Mouse (Mus musculus): ENCODE results near the gene Trem1. TPM values are rescaled to one million over a fixed set of nuclear protein-coding genes. Genes with fewer than 3 reads are reported as not detected.

Gene Trem1
- polyA plus RNA-seq, 1 experiment = 11.7 TPM

- WGBS = 40% methylated on average over 5 of the region's 5 CpGs
- H3K27ac ChIP-seq (ENCODE audit: control insufficient read depth, insufficient read depth, low read depth, low read length, poor library complexity) = no peak overlapping the region
- H3K4me3 ChIP-seq (replicated peaks; ENCODE audit: control insufficient read depth, low read depth, low read length) = no peak overlapping the region
- H3K4me1 ChIP-seq (ENCODE audit: control insufficient read depth, insufficient read depth, low read length) = peaks cover 11% of the 10 kb centered on the region
- TF ChIP-seq CTCF (IDR thresholded peaks at IDR 0.05; ENCODE audit: control insufficient read depth, insufficient read depth, low read length) (no peak), POLR2A (IDR thresholded peaks at IDR 0.05; ENCODE audit: borderline replicate concordance, control insufficient read depth, low read depth, low read length) (no peak)
Measured at GRCm38 (mm10) chr17:48234550-48234949, 2.0 kb downstream of the Trem1 start.

- H3K4me3 ChIP-seq (replicated peaks; ENCODE audit: control insufficient read depth, low read depth, low read length) = no peak overlapping the region
- 61% methylated on average over 4 of the region's 4 CpGs for WGBS
Measured at GRCm38 (mm10) chr17:48235773-48236370, 3.3 kb downstream of the Trem1 start.

GRCm38 (mm10) chr17:48237621-48238020 lies 5.1 kb downstream of the Trem1 start:
- peaks cover 8% of the 10 kb centered on the region for H3K4me1 ChIP-seq (ENCODE audit: control insufficient read depth, insufficient read depth, low read length)
- no peak overlapping the region for H3K27ac ChIP-seq (ENCODE audit: control insufficient read depth, insufficient read depth, low read depth, low read length, poor library complexity)
- 86% methylated on average over 8 of the region's 8 CpGs for WGBS
- no peak for TF ChIP-seq CTCF (IDR thresholded peaks at IDR 0.05; ENCODE audit: control insufficient read depth, insufficient read depth, low read length)
- no peak for TF ChIP-seq POLR2A (IDR thresholded peaks at IDR 0.05; ENCODE audit: borderline replicate concordance, control insufficient read depth, low read depth, low read length)
- H3K4me3 ChIP-seq (replicated peaks; ENCODE audit: control insufficient read depth, low read depth, low read length) = no peak overlapping the region

More at GRCm38 (mm10) chr17:48235773-48236370, 3.3 kb downstream of the Trem1 start:
- TF ChIP-seq POLR2A (IDR thresholded peaks at IDR 0.05; ENCODE audit: borderline replicate concordance, control insufficient read depth, low read depth, low read length) = no peak
- no peak for TF ChIP-seq CTCF (IDR thresholded peaks at IDR 0.05; ENCODE audit: control insufficient read depth, insufficient read depth, low read length)
- Histone ChIP-seq H3K4me1 (ENCODE audit: control insufficient read depth, insufficient read depth, low read length) (peaks cover 9% of the 10 kb centered on the region), H3K27ac (ENCODE audit: control insufficient read depth, insufficient read depth, low read depth, low read length, poor library complexity) (no peak overlapping the region)

GRCm38 (mm10) chr17:48247221-48247928 lies 14.8 kb downstream of the Trem1 start, which contains the start of gene Trem3:
TSS of gene Trem3 (plus strand) at chr17:48247777.
- WGBS = 27% methylated on average over 11 of the region's 11 CpGs
- TF ChIP-seq POLR2A (IDR thresholded peaks at IDR 0.05; ENCODE audit: borderline replicate concordance, control insufficient read depth, low read depth, low read length) (0 out of 2 replicates have a peak, but pooled peaks have one; percentile 17), CTCF (IDR thresholded peaks at IDR 0.05; ENCODE audit: control insufficient read depth, insufficient read depth, low read length) (no peak)
- H3K4me1 ChIP-seq (ENCODE audit: control insufficient read depth, insufficient read depth, low read length) = peaks cover 3% of the 10 kb centered on the region; the same call in 1 of the 2 replicates
- peak within 1 kb of the TSS; percentile 74 for H3K4me3 ChIP-seq (replicated peaks; ENCODE audit: control insufficient read depth, low read depth, low read length)
- peak within 1 kb of the TSS; percentile 91 for H3K27ac ChIP-seq (ENCODE audit: control insufficient read depth, insufficient read depth, low read depth, low read length, poor library complexity)

GRCm38 (mm10) chr17:48249039-48249438 lies 16.5 kb downstream of the Trem1 start:
- peak overlapping the region; percentile 21; the same call in 1 of the 2 replicates for H3K27ac ChIP-seq (ENCODE audit: control insufficient read depth, insufficient read depth, low read depth, low read length, poor library complexity)
- H3K4me1 ChIP-seq (ENCODE audit: control insufficient read depth, insufficient read depth, low read length) = peaks cover 3% of the 10 kb centered on the region; the same call in 1 of the 2 replicates
- H3K4me3 ChIP-seq (replicated peaks; ENCODE audit: control insufficient read depth, low read depth, low read length) = peak overlapping the region; percentile 76
- TF ChIP-seq CTCF (IDR thresholded peaks at IDR 0.05; ENCODE audit: control insufficient read depth, insufficient read depth, low read length) (no peak), POLR2A (IDR thresholded peaks at IDR 0.05; ENCODE audit: borderline replicate concordance, control insufficient read depth, low read depth, low read length) (no peak)

GRCm38 (mm10) chr17:48249501-48249900 lies 16.9 kb downstream of the Trem1 start:
- no peak for TF ChIP-seq CTCF (IDR thresholded peaks at IDR 0.05; ENCODE audit: control insufficient read depth, insufficient read depth, low read length)
- H3K4me3 ChIP-seq (replicated peaks; ENCODE audit: control insufficient read depth, low read depth, low read length) = peak overlapping the region; percentile 76
- 59% methylated on average over 11 of the region's 11 CpGs for WGBS
- peaks cover 2% of the 10 kb centered on the region; the same call in 1 of the 2 replicates for H3K4me1 ChIP-seq (ENCODE audit: control insufficient read depth, insufficient read depth, low read length)
- peak overlapping the region; percentile 21 for H3K27ac ChIP-seq (ENCODE audit: control insufficient read depth, insufficient read depth, low read depth, low read length, poor library complexity)

- H3K4me3 ChIP-seq (replicated peaks; ENCODE audit: control insufficient read depth, low read depth, low read length) = peak overlapping the region; percentile 25
- WGBS = 73% methylated on average over 7 of the region's 7 CpGs
- H3K4me1 ChIP-seq (ENCODE audit: control insufficient read depth, insufficient read depth, low read length) = peaks cover 1% of the 10 kb centered on the region; the same call in 1 of the 2 replicates
- TF ChIP-seq CTCF (IDR thresholded peaks at IDR 0.05; ENCODE audit: control insufficient read depth, insufficient read depth, low read length) = no peak
- TF ChIP-seq POLR2A (IDR thresholded peaks at IDR 0.05; ENCODE audit: borderline replicate concordance, control insufficient read depth, low read depth, low read length) = no peak
- H3K27ac ChIP-seq (ENCODE audit: control insufficient read depth, insufficient read depth, low read depth, low read length, poor library complexity) = no peak overlapping the region
Measured at GRCm38 (mm10) chr17:48250631-48251030, 18.1 kb downstream of the Trem1 start.

GRCm38 (mm10) chr17:48256575-48256974 lies 24.0 kb downstream of the Trem1 start:
- no peaks in the 10 kb centered on the region; the same call in 1 of the 2 replicates for H3K4me1 ChIP-seq (ENCODE audit: control insufficient read depth, insufficient read depth, low read length)

More at GRCm38 (mm10) chr17:48256575-48256974, 24.0 kb downstream of the Trem1 start:
- no peak overlapping the region for H3K27ac ChIP-seq (ENCODE audit: control insufficient read depth, insufficient read depth, low read depth, low read length, poor library complexity)
- TF ChIP-seq CTCF (IDR thresholded peaks at IDR 0.05; ENCODE audit: control insufficient read depth, insufficient read depth, low read length) (no peak), POLR2A (IDR thresholded peaks at IDR 0.05; ENCODE audit: borderline replicate concordance, control insufficient read depth, low read depth, low read length) (no peak)
- H3K4me3 ChIP-seq (replicated peaks; ENCODE audit: control insufficient read depth, low read depth, low read length) = no peak overlapping the region
